Mouse (Mus musculus) common myeloid progenitor, adult 5-6 weeks (primary cell): ENCODE measurements around the gene Exosc5. TPM values are rescaled to one million over a fixed set of nuclear protein-coding genes. Genes with fewer than 3 reads are reported as not detected.
A peak's percentile ranks its signal among the peaks of the same experiment; 100 is the strongest.

Experiments
- ATAC-seq: replicated peaks from 2 replicates; pipeline ENCODE4 v1.8.0; 2016; ENCODE audit warnings: low read depth, mild to moderate bottlenecking, moderate TSS enrichment, inconsistent platforms; ENCODE audit not compliant: poor library complexity, severe bottlenecking
- total RNA-seq: library from RNA; stranded (forward); fragments of 200-1000, 187-1606 nt; gene quantifications from 2 replicates; pipeline ENCODE4 v1.2.3, GENCODE M21; 2017

Exosc5 gene
- total RNA-seq, 1 experiment from 2014 or later = 55.1 TPM

DNA sequence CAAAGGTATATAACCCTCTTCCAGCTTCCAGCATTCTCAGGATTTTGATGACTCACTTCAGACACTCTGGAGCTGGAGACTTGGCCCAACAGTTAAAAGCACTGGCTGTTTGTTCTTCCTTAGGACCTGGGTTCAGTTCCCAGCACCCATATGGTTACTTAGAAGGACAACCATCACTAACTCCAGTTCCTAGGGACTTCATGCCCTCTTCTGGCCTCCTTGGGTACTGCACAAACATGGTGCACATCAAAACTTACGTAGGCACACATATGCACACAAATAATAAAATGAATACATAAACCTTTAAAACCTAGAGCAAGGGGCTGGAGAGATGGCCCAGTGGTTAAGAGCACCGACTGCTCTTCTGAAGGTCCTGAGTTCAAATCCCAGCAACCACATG is 43.4 kb downstream of the Exosc5 start:
- ATAC-seq = no peak

DNA sequence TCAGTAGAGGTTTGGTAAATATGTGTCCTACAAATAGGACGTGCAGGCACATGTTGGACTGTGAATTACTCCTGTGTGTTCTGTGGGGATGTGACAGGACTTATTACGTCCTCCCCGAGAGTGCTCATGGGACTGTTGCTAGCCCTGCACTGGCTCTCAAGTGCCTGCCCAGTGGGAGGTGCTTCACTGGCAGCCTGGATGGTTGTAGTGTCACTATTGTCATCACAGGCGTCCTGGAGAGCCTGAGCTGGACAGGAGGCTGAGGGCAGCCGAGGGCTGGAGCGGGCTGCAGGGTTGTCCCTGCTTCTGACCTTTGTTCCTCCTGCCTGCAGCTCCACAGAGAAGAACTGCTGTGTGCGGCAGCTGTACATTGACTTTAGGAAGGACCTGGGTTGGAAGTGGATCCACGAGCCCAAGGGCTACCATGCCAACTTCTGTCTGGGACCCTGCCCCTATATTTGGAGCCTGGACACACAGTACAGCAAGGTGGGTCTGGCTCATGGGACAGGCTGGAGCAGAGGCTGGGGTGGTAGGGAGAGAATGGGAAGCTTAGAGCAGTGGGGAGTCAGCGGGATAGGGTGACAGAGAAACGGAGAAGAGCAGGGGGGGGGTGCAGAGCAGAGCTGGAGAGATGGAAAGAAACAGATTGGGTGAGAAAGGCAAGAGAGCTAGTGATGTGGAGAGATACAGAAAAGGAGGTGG is 45.0 kb downstream of the Exosc5 start:
- ATAC-seq = no peak

DNA sequence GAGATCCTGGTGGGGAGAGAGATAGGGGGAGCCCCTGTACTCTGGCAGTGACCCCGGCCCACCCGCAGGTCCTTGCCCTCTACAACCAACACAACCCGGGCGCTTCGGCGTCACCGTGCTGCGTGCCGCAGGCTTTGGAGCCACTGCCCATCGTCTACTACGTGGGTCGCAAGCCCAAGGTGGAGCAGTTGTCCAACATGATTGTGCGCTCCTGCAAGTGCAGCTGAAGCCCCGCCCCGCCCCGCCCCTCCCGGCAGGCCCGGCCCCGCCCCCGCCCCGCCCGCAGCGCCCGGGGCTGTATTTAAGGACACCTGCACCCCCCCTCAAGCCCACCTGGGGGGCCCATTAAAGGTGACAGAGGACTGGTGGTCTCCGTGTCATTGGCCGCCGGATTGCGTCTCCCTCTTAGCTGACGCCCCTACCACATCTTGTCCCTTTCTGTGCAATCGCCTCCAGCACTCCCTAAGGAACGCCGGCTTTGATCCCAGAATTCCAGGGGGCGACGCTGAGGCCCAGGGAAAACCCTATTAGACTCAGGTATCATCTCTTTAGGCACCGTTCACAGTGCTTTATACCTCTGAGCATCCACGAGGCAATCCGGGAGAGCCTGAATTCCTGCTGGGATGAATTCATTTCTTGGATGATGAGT is 45.9 kb downstream of the Exosc5 start:
- ATAC-seq = no peak

DNA sequence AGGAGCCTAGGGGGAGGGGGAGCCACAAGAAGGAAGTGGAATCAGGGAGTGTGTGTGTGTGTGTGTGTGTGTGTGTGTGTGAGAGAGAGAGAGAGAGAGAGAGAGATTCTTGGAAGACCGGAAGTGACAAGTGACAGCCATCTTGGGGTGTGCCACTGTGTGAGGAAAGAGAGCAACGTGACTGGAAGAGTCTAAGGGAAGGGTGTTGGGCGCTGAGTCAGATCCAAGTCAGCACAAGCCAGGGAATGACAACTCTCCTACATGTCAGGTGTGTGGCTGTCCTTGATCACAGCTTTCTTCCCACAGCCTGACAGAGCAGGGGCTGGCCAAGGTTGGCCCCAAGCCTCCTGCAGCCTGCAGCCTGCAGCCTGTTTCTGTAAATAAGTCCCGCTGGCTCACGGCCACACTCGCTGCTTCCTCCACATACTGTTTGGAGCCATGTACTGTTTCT is 46.9 kb downstream of the Exosc5 start:
- ATAC-seq = no peak

DNA sequence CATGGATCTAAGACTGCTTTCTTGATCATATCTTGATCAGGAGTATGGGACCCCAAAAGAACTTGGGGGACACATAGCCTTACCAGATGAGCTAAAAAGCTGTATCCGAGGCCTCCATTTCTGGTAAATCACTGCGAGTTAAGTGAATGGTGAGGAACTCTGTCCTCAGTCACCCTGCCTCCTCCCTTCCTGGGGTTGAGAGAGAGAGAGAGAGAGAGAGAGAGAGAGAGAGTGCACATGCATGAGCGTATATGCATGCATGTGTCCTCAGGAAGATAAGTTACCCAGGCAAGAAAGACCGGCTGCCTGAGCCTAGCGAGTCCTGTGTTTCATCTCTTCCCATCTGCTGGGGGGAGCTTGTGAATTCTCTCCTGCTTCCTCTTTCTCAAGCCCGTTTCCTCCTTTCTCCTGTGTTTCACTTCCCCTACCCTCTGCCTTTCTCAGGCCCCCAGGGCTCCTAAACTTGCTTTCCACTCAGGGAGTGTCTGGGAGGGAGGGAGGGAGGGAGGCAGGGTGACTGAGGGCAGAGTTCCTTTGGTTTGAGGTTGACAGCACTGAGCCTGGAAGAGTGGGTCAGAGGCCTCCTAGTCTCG is 47.7 kb downstream of the Exosc5 start:
- peak; percentile 33 for ATAC-seq

DNA sequence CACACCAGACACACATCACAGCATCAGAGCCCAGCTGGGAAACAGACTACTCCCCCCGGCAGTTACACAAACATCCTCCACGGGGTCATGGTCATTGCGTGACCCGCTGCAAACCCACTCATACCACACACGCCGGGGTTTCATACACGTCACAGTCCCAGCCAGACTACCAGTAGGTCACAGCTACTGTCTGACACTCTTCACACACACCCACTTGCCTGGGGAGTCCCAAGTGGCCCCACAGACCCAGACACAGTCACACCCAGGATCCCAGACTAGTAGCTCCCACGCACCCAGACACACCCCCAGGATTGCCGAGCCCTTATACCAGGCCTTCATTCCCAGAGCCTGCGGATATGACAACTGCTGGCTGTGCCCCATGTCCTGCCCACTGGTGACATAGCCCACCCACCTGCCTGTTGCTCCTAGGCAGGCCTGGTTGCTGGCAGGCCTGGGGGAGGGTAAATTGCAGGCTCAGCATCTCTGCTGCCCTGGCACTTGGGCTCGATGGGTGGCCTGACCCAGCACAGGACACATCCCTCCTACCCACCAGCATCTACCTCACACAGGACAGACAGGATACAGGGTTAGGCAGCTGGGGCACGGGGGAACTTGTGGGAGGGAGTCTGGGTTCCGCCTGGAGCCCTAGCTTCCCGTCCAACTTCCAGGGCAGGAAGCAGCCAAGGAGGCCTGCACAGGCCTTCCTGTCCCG is 48.8 kb downstream of the Exosc5 start:
- 0 out of 2 replicates have a peak, but pooled peaks have one; percentile 10 for ATAC-seq

DNA sequence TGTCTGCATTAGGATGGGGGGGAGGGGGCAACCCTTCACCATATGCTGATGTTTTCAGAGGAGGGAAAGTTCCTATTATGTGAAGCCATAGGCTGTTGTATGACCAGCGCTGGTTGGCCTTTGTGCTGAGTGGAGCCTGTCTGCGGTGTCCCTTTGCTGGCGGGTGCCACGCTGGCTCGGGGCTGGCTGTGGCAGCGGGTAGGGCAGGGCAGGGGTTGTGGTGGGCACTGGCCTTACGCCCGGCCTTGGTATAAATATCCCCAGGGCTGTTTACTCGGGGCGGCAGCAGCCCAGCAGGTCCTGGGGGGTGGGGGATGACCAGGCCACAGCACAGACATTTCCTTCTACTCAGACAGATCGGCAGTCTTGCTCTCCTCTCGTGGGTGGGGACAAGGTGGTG is 51.0 kb downstream of the Exosc5 start:
- peak; percentile 9 for ATAC-seq

DNA sequence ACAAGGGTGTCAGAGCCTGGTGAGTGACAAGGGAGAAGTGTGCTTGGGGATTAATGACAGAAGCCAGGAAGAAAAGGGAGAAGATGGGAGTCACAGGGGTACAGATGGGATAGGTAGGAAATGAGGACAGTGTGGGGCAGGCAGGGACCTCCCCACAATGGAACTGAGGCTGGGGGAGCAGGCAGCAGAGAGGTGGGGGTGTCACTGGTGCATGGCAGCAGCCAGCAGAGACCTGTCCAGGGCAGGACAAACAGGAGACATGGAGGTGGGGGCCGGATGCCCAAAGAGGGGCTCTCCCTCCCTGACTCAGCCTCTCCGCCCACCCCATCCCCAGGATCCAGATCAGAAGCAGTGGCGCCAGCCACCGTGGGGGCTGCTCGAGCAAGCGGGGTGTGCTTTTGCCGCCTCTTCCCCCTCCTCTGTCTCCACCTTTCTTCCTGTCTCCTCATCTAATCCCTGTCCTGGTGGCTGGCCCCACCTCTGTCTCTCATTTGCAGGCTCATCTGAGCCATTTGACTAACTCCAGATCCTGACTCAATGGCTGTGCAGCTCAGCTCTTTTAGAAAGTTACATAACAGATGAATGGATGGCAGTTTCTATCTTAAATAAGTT is 51.7 kb downstream of the Exosc5 start:
- ATAC-seq = no peak

DNA sequence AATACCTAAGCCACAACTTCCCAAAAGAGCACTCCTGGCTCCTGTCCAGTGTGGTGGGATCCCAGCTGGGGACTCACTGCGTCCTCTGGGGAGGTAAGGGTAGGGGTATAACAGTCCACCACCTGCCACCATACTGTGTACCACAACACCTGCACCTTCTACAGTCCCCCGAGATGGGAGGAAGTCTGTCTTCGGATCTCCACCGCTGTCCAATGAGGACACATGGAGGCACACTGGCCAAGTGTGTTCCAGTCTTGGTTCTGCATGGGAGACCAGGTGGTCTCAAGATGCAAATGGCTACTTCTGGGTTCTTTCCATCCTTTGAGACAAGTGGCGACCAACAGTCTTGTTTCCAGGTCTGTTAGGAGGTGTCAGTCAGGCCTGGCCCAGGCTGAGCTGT is 52.2 kb downstream of the Exosc5 start:
- ATAC-seq = no peak

DNA sequence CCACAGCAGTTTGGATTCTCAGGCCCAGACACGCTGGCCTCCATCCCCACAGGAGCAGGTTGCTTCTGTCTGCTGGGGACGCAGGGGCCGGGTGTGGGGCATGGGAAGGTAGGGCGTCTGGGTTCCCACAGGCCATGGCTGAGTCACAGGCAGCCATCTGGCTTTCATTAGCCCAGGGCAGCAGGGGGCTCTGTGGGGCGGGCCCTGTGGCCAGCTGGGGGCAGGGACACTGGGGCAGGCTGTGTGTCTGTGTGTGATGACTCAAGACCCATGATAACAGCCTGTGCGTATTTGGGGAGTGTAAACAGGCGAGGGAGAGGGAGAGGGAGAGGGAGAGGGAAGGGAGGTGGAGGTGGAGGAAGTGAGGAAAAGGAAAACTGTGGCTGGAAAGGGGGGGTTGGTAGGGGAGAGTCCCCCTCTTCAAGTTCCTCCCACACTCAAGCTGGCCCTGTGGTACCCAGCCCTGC is 52.8 kb downstream of the Exosc5 start:
- peak; percentile 55 for ATAC-seq

DNA sequence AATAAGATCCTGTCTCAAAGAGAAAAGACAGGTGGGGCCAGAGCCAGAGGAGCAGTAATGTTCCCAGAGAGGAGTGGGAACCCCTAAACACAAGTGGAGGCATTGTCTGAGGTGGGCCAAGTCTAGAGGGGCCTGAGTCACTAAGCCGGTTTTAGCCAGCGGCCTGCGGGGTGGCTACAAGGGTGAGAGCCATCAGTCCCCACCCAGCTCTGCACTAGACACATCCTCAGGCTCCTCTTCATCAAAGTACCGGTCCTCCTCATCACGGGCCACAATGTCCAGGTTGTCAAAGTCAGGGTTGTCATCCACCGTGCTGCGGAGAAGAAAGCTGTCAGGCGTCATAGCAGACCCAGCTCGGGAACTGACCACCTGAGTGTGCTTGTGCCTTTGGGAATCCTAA is 53.8 kb downstream of the Exosc5 start:
- ATAC-seq = no peak

DNA sequence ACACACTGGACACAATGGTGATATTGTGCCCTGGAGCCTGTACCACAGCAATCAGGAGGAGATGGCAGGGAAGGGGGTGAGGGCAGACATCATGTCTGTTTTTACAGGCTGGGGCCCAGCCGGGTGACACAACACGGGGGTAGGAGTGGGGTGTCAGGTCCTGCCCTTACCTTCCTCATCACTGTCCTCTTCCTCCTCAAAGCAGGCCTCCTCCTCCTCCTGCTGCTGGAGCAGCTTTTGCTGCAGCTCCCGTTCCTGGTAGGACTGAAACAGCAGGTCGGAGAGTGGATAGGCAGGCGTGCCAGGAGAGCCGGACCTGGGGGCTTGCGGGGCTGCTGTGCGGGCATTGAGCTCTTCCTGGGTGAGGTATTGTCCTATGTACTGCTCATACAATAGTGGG is 55.6 kb downstream of the Exosc5 start:
- ATAC-seq = no peak

DNA sequence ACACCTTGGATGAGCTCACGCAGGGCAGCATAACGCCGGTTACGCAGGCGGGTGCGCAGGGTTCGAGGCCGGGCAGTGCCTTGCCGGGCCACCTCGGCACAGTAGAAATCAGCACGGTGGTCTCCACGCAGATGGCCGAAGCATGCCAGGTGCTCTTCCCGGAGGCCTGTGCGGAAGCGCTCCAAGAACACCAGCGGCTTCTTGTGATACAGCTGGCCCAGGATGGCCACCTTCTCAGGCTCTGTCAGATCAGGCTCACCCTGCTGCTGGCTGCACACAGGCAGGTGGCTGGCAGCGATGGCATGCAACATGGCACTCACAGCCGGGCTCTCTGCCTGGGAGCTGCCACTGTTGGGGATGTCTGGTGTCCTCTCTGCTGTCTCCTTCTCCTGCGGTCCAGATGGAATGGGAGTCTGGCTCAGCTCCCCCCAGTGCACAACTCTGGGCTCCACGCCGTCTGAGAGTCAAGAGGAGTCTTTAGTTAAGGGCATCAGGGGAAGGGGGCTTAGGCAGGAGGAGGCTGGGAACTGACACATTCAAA is 56.8 kb downstream of the Exosc5 start:
- ATAC-seq = no peak

DNA sequence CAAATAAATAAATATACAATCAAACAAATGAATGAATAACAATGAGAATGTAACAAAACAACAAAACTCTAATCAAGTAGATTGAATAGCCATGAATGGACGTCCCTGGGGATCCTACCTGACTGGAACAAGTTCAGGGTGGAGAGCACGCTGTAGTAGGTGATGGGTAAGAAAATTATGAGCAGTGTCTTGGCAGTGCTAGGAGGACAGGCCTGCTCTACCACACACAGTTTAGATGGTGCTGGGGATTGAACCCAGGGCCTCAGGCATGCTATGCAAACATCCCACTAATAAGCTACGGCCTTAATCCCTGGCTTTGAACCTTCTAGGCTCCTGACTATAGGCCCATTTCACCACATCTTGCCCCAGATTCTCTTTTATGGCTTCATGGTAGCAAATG is 58.5 kb downstream of the Exosc5 start:
- ATAC-seq = no peak

DNA sequence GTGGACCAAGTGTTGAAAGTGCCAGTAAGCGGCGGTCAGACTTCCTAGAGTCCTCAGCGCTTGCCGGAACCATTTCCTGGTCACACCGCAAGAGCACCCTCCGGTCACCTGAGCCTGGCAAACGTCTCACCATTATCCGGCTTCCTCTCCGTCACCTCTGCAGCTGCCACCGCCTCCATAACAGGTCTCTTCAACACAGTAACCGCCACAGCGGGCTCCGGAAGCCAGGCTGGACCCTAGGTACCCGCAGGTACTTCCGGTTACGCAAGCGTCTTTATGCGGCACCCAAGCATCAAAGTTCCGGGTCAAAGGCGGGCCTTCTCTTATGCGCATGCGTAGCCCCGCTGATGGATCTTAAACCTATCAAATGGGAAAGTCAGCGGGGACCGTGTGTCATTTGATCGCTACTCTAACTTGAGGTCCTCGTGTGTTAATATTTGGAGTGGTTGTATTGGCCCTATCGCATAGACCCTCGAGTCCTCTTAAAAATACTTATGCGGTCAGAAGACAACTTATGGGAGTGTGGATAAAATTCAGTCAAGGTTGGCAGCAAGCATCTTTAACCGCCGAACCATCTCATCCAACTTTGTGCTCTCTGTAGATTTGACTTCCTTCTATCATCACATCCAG is 59.9 kb downstream of the Exosc5 start, which contains the start of gene Ccdc97:
Ccdc97 (minus strand) TSS at position 301 of the 630 bp plus-strand sequence.
- ATAC-seq = peak; percentile 75

DNA sequence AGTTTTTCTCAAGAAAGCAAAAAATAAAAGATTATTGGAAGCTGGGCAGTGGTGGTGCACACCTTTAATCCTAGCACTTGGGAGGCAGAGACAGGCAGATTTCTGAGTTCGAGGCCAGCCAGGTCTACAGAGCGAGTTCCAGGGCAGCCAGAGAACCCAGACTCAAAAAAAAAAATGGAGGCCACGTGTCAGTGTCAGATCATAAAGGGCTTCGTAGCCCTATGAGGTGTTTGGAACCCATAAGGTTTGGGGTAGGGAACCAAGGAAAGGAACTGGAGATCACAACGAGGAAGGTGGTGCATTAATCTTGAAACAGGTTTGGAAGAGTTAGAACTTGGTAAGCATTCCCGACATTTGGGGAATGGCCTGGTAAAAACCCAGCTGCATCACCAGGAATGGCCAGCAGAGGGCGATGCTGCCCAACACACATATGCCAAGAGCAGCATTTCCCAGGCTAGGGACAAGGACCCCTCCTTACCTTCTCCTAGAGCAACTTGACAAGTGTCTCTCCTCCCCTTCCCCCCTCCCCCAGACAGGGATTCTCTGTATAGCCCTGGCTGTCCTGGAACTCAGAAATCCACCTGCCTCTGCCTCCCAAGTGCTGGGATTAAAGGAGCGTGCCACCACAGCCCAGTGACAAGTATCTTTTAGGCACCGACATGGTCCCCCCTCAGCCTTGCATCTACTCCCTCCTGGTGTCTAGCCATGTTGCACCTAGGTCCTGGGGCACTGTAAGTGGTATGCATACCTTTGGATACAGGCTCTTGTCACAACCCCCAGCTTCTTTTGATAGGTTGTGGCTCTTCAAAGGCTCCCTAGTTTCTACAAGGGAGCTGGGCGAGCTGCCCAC is 61.0 kb downstream of the Exosc5 start:
- peak; percentile 31; the same call in 1 of the 2 replicates for ATAC-seq

DNA sequence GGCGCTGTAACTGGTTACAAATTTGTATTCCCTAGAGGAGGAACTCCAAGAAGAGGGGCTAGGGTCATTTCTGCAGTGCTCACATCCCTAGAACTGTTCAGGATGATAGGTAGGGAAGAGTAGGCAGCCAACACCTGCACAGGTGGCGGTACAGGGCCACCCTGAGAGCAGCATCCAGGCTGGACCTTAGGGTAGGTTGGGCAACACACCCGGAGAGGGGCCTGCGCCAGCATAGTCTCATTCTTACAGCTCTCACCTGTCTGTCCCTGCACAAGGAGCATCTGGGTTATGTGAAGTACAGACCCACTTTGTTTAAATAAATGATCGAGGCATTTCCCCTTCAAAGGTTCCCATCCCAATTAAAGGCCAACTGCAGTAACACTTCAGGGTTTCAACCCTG is 61.8 kb downstream of the Exosc5 start:
- ATAC-seq = no peak
